Comparison of ENCODE assay signal across 23 mouse cellular contexts in genomic region chr10:102507386-102507785, GRCm38 (mm10). TPM values are rescaled to one million over a fixed set of nuclear protein-coding genes. Genes with fewer than 3 reads are reported as not detected.
A peak's percentile ranks its signal among the peaks of the same experiment; 100 is the strongest.
DNase-seq lines count a peak whose midpoint lies in the region; ATAC-seq lines count a peak whose summit lies in the region.
"Had no signal": no experiment of that assay in that cellular context is flagged by ENCODE, and none has a peak within 500 bp of the region (broad histone marks: within the 10 kb centered on the region; RNA-seq: fewer than 3 reads in every experiment).

No protein-coding gene starts in this region.

- H3K9ac ChIP-seq in embryonic facial prominence, embryonic 11.5 days (replicated peaks; ENCODE audit: low read length): no peak overlapping the region
- H3K9ac ChIP-seq in midbrain, embryonic 11.5 days (ENCODE audit: low read length): no peak overlapping the region
- H3K9ac ChIP-seq: forebrain, embryonic 15.5 days; heart, embryonic 15.5 days; hindbrain, embryonic 13.5 days had no signal

- no peak overlapping the region for H3K27ac ChIP-seq in embryonic facial prominence, embryonic 11.5 days (replicated peaks; ENCODE audit: low read depth, low read length)
- H3K27ac ChIP-seq in embryonic facial prominence, embryonic 10.5 days (replicated peaks): no peak overlapping the region
- no peak overlapping the region for H3K27ac ChIP-seq in midbrain, embryonic 11.5 days (ENCODE audit: low read depth, low read length)
- H3K27ac ChIP-seq in midbrain, embryonic 10.5 days (replicated peaks): no peak overlapping the region
- peak overlapping the region; percentile 37; the same call in 1 of the 2 replicates for H3K27ac ChIP-seq in limb, embryonic 10.5 days
- H3K27ac ChIP-seq: forebrain, embryonic 15.5 days; heart, embryonic 10.5 days; heart, embryonic 15.5 days; hindbrain, embryonic 13.5 days; hindbrain, postnatal 0 days had no signal

- WGBS in embryonic facial prominence, embryonic 11.5 days: 27% methylated on average over 4 of the region's 4 CpGs
- WGBS in embryonic facial prominence, embryonic 10.5 days: 36% methylated on average over 4 of the region's 4 CpGs
- WGBS in midbrain, embryonic 11.5 days: 76% methylated on average over 4 of the region's 4 CpGs
- 74% methylated on average over 4 of the region's 4 CpGs for WGBS in midbrain, embryonic 10.5 days
- 29% methylated on average over 4 of the region's 4 CpGs for WGBS in limb, embryonic 10.5 days

- H3K4me1 ChIP-seq in embryonic facial prominence, embryonic 11.5 days (ENCODE audit: control insufficient read depth, insufficient read depth, low read length): no peaks in the 10 kb centered on the region; the same call in 1 of the 2 replicates
- H3K4me1 ChIP-seq in embryonic facial prominence, embryonic 10.5 days: peaks cover 33% of the 10 kb centered on the region
- no peaks in the 10 kb centered on the region for H3K4me1 ChIP-seq in midbrain, embryonic 11.5 days (ENCODE audit: control insufficient read depth, insufficient read depth, low read length)
- peaks cover 10% of the 10 kb centered on the region for H3K4me1 ChIP-seq in midbrain, embryonic 10.5 days
- H3K4me1 ChIP-seq in limb, embryonic 10.5 days: peaks cover 42% of the 10 kb centered on the region

- no peaks in the 10 kb centered on the region for H3K9me3 ChIP-seq in embryonic facial prominence, embryonic 11.5 days (replicated peaks; ENCODE audit: control insufficient read depth, low read length)
- no peaks in the 10 kb centered on the region for H3K9me3 ChIP-seq in embryonic facial prominence, embryonic 10.5 days
- no peaks in the 10 kb centered on the region for H3K9me3 ChIP-seq in midbrain, embryonic 11.5 days (ENCODE audit: control insufficient read depth, low read length)
- no peaks in the 10 kb centered on the region for H3K9me3 ChIP-seq in midbrain, embryonic 10.5 days (replicated peaks)
- no peaks in the 10 kb centered on the region for H3K9me3 ChIP-seq in limb, embryonic 10.5 days (replicated peaks)
- H3K9me3 ChIP-seq: forebrain, embryonic 15.5 days; heart, embryonic 10.5 days; heart, embryonic 15.5 days; hindbrain, embryonic 13.5 days had no signal

- no peak for ATAC-seq in embryonic facial prominence, embryonic 11.5 days (replicated peaks; ENCODE audit: insufficient number of reproducible peaks, low FRiP score, low TSS enrichment, low read depth)
- no peak for ATAC-seq in midbrain, embryonic 11.5 days (ENCODE audit: low FRiP score)
- ATAC-seq: forebrain, embryonic 15.5 days; hindbrain, postnatal 0 days had no signal

- no peak overlapping the region for H3K4me2 ChIP-seq in embryonic facial prominence, embryonic 11.5 days (ENCODE audit: low read depth, low read length)
- H3K4me2 ChIP-seq in midbrain, embryonic 11.5 days: no peak overlapping the region
- H3K4me2 ChIP-seq: forebrain, embryonic 15.5 days; heart, embryonic 15.5 days; hindbrain, embryonic 13.5 days had no signal

- no peaks in the 10 kb centered on the region for H3K36me3 ChIP-seq in embryonic facial prominence, embryonic 11.5 days (replicated peaks; ENCODE audit: control insufficient read depth, insufficient read depth, low read depth, low read length)
- H3K36me3 ChIP-seq in embryonic facial prominence, embryonic 10.5 days (replicated peaks): no peaks in the 10 kb centered on the region
- no peaks in the 10 kb centered on the region for H3K36me3 ChIP-seq in midbrain, embryonic 11.5 days (ENCODE audit: control insufficient read depth, insufficient read depth, low read length)
- no peaks in the 10 kb centered on the region for H3K36me3 ChIP-seq in midbrain, embryonic 10.5 days
- no peaks in the 10 kb centered on the region for H3K36me3 ChIP-seq in limb, embryonic 10.5 days
- H3K36me3 ChIP-seq: forebrain, embryonic 15.5 days; heart, embryonic 10.5 days; heart, embryonic 15.5 days; hindbrain, embryonic 13.5 days had no signal

- DNase-seq in embryonic facial prominence, embryonic 11.5 days (ENCODE audit: low spot score): peak; percentile 54
- DNase-seq in embryonic facial prominence, embryonic 10.5 days (ENCODE audit: low spot score): no peak
- DNase-seq in midbrain, embryonic 11.5 days (ENCODE audit: low spot score, missing footprints): peak; percentile 39
- no peak for DNase-seq in midbrain, embryonic 10.5 days (ENCODE audit: low spot score)
- DNase-seq in limb, embryonic 10.5 days (ENCODE audit: low spot score): no peak
- DNase-seq in spleen, adult 12 weeks (ENCODE audit: low spot score): no peak
- DNase-seq in layer of hippocampus, postnatal 36 days: no peak
- no peak for DNase-seq in frontal cortex, postnatal 25 days (ENCODE audit: low spot score in 2 of 2)
- DNase-seq: adrenal gland, postnatal 14 days; cerebellum, adult 8-10 months; cerebellum, postnatal 14 days; gastrocnemius, postnatal 10 days; heart, postnatal 14 days; kidney, adult 11 months had no signal

- no peak overlapping the region for H3K4me3 ChIP-seq in embryonic facial prominence, embryonic 11.5 days (ENCODE audit: low read depth, low read length)
- H3K4me3 ChIP-seq in embryonic facial prominence, embryonic 10.5 days: no peak overlapping the region
- no peak overlapping the region for H3K4me3 ChIP-seq in midbrain, embryonic 11.5 days (ENCODE audit: low read depth, low read length)
- H3K4me3 ChIP-seq in midbrain, embryonic 10.5 days: no peak overlapping the region
- no peak overlapping the region for H3K4me3 ChIP-seq in limb, embryonic 10.5 days
- H3K4me3 ChIP-seq: forebrain, embryonic 15.5 days; heart, embryonic 10.5 days; heart, embryonic 15.5 days; hindbrain, embryonic 13.5 days had no signal

- no peaks in the 10 kb centered on the region for H3K27me3 ChIP-seq in embryonic facial prominence, embryonic 11.5 days (ENCODE audit: control insufficient read depth, insufficient read depth, low read length)
- no peaks in the 10 kb centered on the region for H3K27me3 ChIP-seq in embryonic facial prominence, embryonic 10.5 days (replicated peaks; ENCODE audit: low read depth, poor library complexity, severe bottlenecking)
- H3K27me3 ChIP-seq in midbrain, embryonic 11.5 days (ENCODE audit: control insufficient read depth, insufficient read depth, low read length): no peaks in the 10 kb centered on the region
- no peaks in the 10 kb centered on the region for H3K27me3 ChIP-seq in midbrain, embryonic 10.5 days (ENCODE audit: low read depth, poor library complexity, severe bottlenecking)
- H3K27me3 ChIP-seq in limb, embryonic 10.5 days (ENCODE audit: low read depth, poor library complexity, severe bottlenecking): no peaks in the 10 kb centered on the region
- H3K27me3 ChIP-seq: forebrain, embryonic 15.5 days; heart, embryonic 15.5 days; hindbrain, embryonic 13.5 days had no signal

RNA-seq across cellular contexts. Expression of gene Rassf9, which starts 4.6 kb away (rescaled TPM):
- 2.7 and 2.9 TPM in 2 replicates for polyA plus RNA-seq in embryonic facial prominence, embryonic 11.5 days (2014; fragmentation: Nextera tagmentation; extraction: Ambion mirVana)
- 1.9 and 2.3 TPM in 2 replicates for polyA plus RNA-seq in embryonic facial prominence, embryonic 10.5 days (2016; fragmentation: Nextera tagmentation; extraction: Ambion mirVana)
- polyA plus RNA-seq in midbrain, embryonic 11.5 days (2014; fragmentation: Nextera tagmentation; extraction: Ambion mirVana): 0.87 and 1.2 TPM in 2 replicates
- polyA plus RNA-seq in midbrain, embryonic 10.5 days (2016; fragmentation: Nextera tagmentation; extraction: Ambion mirVana): 0.46 and 0.62 TPM in 2 replicates
- 4.5 and 4.8 TPM in 2 replicates for polyA plus RNA-seq in limb, embryonic 10.5 days (2016; fragmentation: Nextera tagmentation; extraction: Ambion mirVana)
- total RNA-seq in layer of hippocampus, postnatal 36 days (2021): 1 to 10 TPM; 1.6 to 2.3 TPM
- total RNA-seq: common myeloid progenitor, adult 5-6 weeks; hematopoietic stem cell, adult 5-6 weeks; MEL had no signal
- polyA plus RNA-seq: C2C12 had no signal

RNA-seq across cellular contexts. Expression of gene Nts, which starts 17.1 kb away (rescaled TPM):
- 1.5 and 1.6 TPM in 2 replicates for polyA plus RNA-seq in embryonic facial prominence, embryonic 11.5 days (2014; fragmentation: Nextera tagmentation; extraction: Ambion mirVana)
- 0.31 TPM in 2 replicates for polyA plus RNA-seq in embryonic facial prominence, embryonic 10.5 days (2016; fragmentation: Nextera tagmentation; extraction: Ambion mirVana)
- polyA plus RNA-seq in midbrain, embryonic 11.5 days (2014; fragmentation: Nextera tagmentation; extraction: Ambion mirVana): 0.56 and 0.81 TPM in 2 replicates
- 0.17 and 0.21 TPM in 2 replicates for polyA plus RNA-seq in midbrain, embryonic 10.5 days (2016; fragmentation: Nextera tagmentation; extraction: Ambion mirVana)
- 0.34 and 0.39 TPM in 2 replicates for polyA plus RNA-seq in limb, embryonic 10.5 days (2016; fragmentation: Nextera tagmentation; extraction: Ambion mirVana)
- 10 to 100 TPM; 10.7 to 11.2 TPM for total RNA-seq in layer of hippocampus, postnatal 36 days (2021)
- total RNA-seq: adrenal gland, postnatal 14 days; common myeloid progenitor, adult 5-6 weeks; hematopoietic stem cell, adult 5-6 weeks; MEL had no signal

Comparison
In these comparisons a context has a peak if more than half of its experiments do, and no peak if none do; other contexts are left out.
1. DNase-seq: peak in embryonic facial prominence, embryonic 11.5 days (single experiment) and midbrain, embryonic 11.5 days (single experiment); none in embryonic facial prominence, embryonic 10.5 days (single experiment), midbrain, embryonic 10.5 days (single experiment), limb, embryonic 10.5 days (single experiment), spleen, adult 12 weeks (single experiment), layer of hippocampus, postnatal 36 days (0 of 2) and frontal cortex, postnatal 25 days (0 of 2).